Mouse (Mus musculus): ENCODE data around the gene Fermt3. TPM values are rescaled to one million over a fixed set of nuclear protein-coding genes. Genes with fewer than 3 reads are reported as not detected.
"Not testable (repeated sequence)": the region's sequence is repeated elsewhere in the genome, so short reads cannot be mapped to it uniquely, and the experiment has no call there.

Gene Fermt3
- total and polyA plus RNA-seq, 3 experiments = 5.2 to 9.0 (median 7.8) TPM

- H3K27ac ChIP-seq = peak overlapping the region; percentile 95
- peaks cover 10% of the 10 kb centered on the region for H3K4me1 ChIP-seq (ENCODE audit: control insufficient read depth, insufficient read depth, low read length)
- peak in 1 of 2 experiments; percentile 50 for DNase-seq
- H3K79me2 ChIP-seq (replicated peaks; ENCODE audit: control insufficient read depth, insufficient read depth, low read length) = no peaks in the 10 kb centered on the region
- TF ChIP-seq EP300 (IDR thresholded peaks at IDR 0.05; ENCODE audit: insufficient read depth, low read depth, low read length) (no peak), POLR2A (IDR thresholded peaks at IDR 0.05; ENCODE audit: insufficient read depth, low read depth, low read length) (no peak), CTCF (IDR thresholded peaks at IDR 0.05) (no peak)
- H3K27me3 ChIP-seq (ENCODE audit: control insufficient read depth, insufficient read depth, low read length) = no peaks in the 10 kb centered on the region
- peak overlapping the region; percentile 89 for H3K4me3 ChIP-seq
- H3K36me3 ChIP-seq (ENCODE audit: control insufficient read depth, insufficient read depth, low read length) = no peaks in the 10 kb centered on the region
- 38% methylated on average over 20 of the region's 21 CpGs for WGBS
- H3K9ac ChIP-seq (ENCODE audit: low read depth, low read length) = peak overlapping the region; percentile 63
- intact Hi-C loops (cut with DNase I) = loop anchor here (5.0 kb wide), 1 partner anchor 42 kb away; the partner anchor contains the start of gene Stip1
These were observed 23.8 kb downstream of the Fermt3 start for GRCm38 (mm10) chr19:6995255-6995991.

DNA sequence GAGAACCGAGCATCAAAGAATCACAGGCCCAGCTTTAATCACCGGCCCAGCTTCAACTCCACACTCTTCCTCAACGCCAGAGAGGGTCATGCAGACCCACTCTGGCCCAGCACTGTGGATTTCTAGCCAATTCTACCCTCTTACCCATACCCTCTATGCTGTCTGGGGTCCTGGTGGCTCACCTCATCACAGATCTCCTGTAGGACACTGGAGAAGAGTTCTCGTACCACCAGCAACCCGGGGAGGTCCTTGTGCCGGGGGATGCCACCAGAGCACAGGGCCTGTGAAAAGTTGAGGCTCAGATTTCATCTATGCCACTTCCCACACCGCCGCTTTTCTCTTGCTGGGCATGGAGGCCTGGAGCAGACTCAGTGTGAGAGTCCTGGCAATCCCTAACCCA, 24.8 kb downstream of the Fermt3 start:
- H3K79me2 ChIP-seq (replicated peaks; ENCODE audit: control insufficient read depth, insufficient read depth, low read length) = no peaks in the 10 kb centered on the region
- H3K9ac ChIP-seq (ENCODE audit: low read depth, low read length) = no peak overlapping the region
- no peak overlapping the region for H3K27ac ChIP-seq
- intact Hi-C loops (cut with DNase I) = no loop called here
- H3K36me3 ChIP-seq (ENCODE audit: control insufficient read depth, insufficient read depth, low read length) = no peaks in the 10 kb centered on the region
- peak in 1 of 2 experiments; percentile 1 for DNase-seq
- TF ChIP-seq POLR2A (IDR thresholded peaks at IDR 0.05; ENCODE audit: insufficient read depth, low read depth, low read length) = no peak
- TF ChIP-seq CTCF (IDR thresholded peaks at IDR 0.05) = no peak
- no peak for TF ChIP-seq EP300 (IDR thresholded peaks at IDR 0.05; ENCODE audit: insufficient read depth, low read depth, low read length)
- WGBS = 78% methylated on average over 8 of the region's 8 CpGs
- H3K4me3 ChIP-seq = no peak overlapping the region
- no peaks in the 10 kb centered on the region for H3K27me3 ChIP-seq (ENCODE audit: control insufficient read depth, insufficient read depth, low read length)
- H3K4me1 ChIP-seq (ENCODE audit: control insufficient read depth, insufficient read depth, low read length) = peaks cover 10% of the 10 kb centered on the region

DNA sequence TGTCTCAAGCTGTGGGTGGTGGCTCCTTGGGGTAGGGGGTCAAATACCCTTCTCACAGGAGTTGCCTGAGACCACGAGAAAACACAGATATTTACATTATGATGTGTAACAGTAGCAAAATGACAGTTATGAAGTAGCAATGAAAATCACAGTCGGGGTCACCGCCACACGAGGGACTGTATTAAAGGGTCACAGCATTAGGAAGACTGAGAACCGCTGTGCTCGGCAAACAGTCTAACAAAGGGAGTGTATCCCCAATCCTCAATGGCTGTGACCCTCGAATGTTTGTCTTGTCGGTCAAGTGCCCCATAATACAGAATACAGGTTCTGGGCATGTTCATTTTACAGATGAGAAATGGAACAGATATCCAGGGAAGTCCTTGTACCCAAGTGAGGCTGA, 25.3 kb downstream of the Fermt3 start:
- intact Hi-C loops (cut with DNase I) = no loop called here
- Histone ChIP-seq H3K27me3 (ENCODE audit: control insufficient read depth, insufficient read depth, low read length) (no peaks in the 10 kb centered on the region), H3K36me3 (ENCODE audit: control insufficient read depth, insufficient read depth, low read length) (no peaks in the 10 kb centered on the region), H3K9ac (ENCODE audit: low read depth, low read length) (no peak overlapping the region), H3K27ac (no peak overlapping the region), H3K4me3 (no peak overlapping the region), H3K4me1 (ENCODE audit: control insufficient read depth, insufficient read depth, low read length) (peaks cover 10% of the 10 kb centered on the region), H3K79me2 (replicated peaks; ENCODE audit: control insufficient read depth, insufficient read depth, low read length) (no peaks in the 10 kb centered on the region)
- TF ChIP-seq POLR2A (IDR thresholded peaks at IDR 0.05; ENCODE audit: insufficient read depth, low read depth, low read length) (no peak), CTCF (IDR thresholded peaks at IDR 0.05) (no peak), EP300 (IDR thresholded peaks at IDR 0.05; ENCODE audit: insufficient read depth, low read depth, low read length) (no peak)
- peak in 1 of 2 experiments; percentile 4 for DNase-seq
- WGBS = 86% methylated on average over 8 of the region's 8 CpGs

- H3K4me3 ChIP-seq = peak overlapping the region; percentile 87
- intact Hi-C loops (cut with DNase I) = no loop called here
- H3K9ac ChIP-seq (ENCODE audit: low read depth, low read length) = peak overlapping the region; percentile 22
- no peaks in the 10 kb centered on the region for H3K27me3 ChIP-seq (ENCODE audit: control insufficient read depth, insufficient read depth, low read length)
- WGBS = 60% methylated on average over 14 of the region's 14 CpGs
- peak overlapping the region; percentile 61 for H3K27ac ChIP-seq
- H3K36me3 ChIP-seq (ENCODE audit: control insufficient read depth, insufficient read depth, low read length) = no peaks in the 10 kb centered on the region
- H3K4me1 ChIP-seq (ENCODE audit: control insufficient read depth, insufficient read depth, low read length) = peaks cover 10% of the 10 kb centered on the region
- peak in 1 of 2 experiments; percentile 3 for DNase-seq
- no peaks in the 10 kb centered on the region for H3K79me2 ChIP-seq (replicated peaks; ENCODE audit: control insufficient read depth, insufficient read depth, low read length)
- TF ChIP-seq EP300 (IDR thresholded peaks at IDR 0.05; ENCODE audit: insufficient read depth, low read depth, low read length) (no peak), POLR2A (IDR thresholded peaks at IDR 0.05; ENCODE audit: insufficient read depth, low read depth, low read length) (no peak), CTCF (IDR thresholded peaks at IDR 0.05) (no peak)
These were observed 26.1 kb downstream of the Fermt3 start for GRCm38 (mm10) chr19:6993011-6993770.

DNA sequence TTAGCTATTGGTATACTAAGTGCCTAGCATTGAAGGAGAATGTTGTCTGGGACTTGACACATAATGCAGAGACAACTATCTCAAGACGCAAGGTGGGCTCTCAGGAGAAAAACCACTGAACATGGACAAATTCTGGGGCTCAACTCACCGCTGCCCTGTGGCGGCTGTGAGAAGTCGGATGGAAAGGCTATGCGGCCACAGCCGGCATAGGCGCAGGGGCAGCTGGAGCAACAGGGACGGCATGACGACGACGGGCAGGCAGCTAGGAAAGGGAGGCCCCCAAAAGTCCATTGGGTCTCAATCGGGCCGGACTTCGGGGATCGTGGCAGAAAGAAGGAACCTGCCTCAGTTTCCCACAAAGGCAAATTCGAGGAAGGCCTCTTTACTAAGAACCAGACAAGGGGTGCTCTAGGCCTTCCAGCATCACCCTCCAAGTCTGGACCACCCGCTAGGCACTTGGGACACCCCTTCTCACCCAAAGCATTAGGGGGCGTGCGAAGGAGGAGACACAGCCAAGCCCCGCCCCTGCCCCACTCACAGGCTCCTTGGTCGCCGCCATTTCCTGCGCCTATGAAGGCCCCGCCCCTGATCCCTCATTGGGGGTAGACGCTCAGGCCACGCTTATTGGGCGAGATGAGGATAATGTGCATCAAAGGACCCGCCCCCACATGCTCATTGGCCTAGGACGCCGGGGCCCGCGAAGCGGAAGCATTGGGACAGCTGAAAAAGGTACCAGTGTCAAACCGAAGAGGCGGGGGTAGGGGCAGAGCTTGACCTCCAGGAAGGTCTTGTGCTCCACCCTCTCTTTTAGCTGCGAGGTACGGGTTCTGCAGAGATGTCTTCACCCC, 27.0 kb downstream of the Fermt3 start, which contains the start of gene Dnajc4:
TSS of gene Dnajc4 (minus strand) at position 562 of the 848 bp plus-strand sequence.
- peak within 1 kb of the TSS; percentile 72 for H3K9ac ChIP-seq (ENCODE audit: low read depth, low read length)
- peak within 1 kb of the TSS; percentile 87 for H3K4me3 ChIP-seq
- no peaks in the 10 kb centered on the region for H3K27me3 ChIP-seq (ENCODE audit: control insufficient read depth, insufficient read depth, low read length)
- intact Hi-C loops (cut with DNase I) = no loop called here
- H3K36me3 ChIP-seq (ENCODE audit: control insufficient read depth, insufficient read depth, low read length) = no peaks in the 10 kb centered on the region
- 2% methylated on average over 37 of the region's 37 CpGs for WGBS
- H3K4me1 ChIP-seq (ENCODE audit: control insufficient read depth, insufficient read depth, low read length) = peaks cover 14% of the 10 kb centered on the region
- TF ChIP-seq CTCF (IDR thresholded peaks at IDR 0.05) (peak; percentile 43), POLR2A (IDR thresholded peaks at IDR 0.05; ENCODE audit: insufficient read depth, low read depth, low read length) (peak; percentile 74), EP300 (IDR thresholded peaks at IDR 0.05; ENCODE audit: insufficient read depth, low read depth, low read length) (peak; percentile 67; the same call in 1 of the 2 replicates)
- DNase-seq = peak; percentile 93 to 97
- no peaks in the 10 kb centered on the region for H3K79me2 ChIP-seq (replicated peaks; ENCODE audit: control insufficient read depth, insufficient read depth, low read length)
- peak within 1 kb of the TSS; percentile 75 for H3K27ac ChIP-seq

- H3K36me3 ChIP-seq (ENCODE audit: control insufficient read depth, insufficient read depth, low read length); H3K4me3 ChIP-seq; H3K9ac ChIP-seq (ENCODE audit: low read depth, low read length); H3K27me3 ChIP-seq (ENCODE audit: control insufficient read depth, insufficient read depth, low read length); H3K27ac ChIP-seq; H3K79me2 ChIP-seq (replicated peaks; ENCODE audit: control insufficient read depth, insufficient read depth, low read length): not testable (repeated sequence)
- DNase-seq = peak in 1 of 2 experiments; percentile 2
- H3K4me1 ChIP-seq (ENCODE audit: control insufficient read depth, insufficient read depth, low read length) = peaks cover 12% of the 10 kb centered on the region
- 92% methylated on average over 6 of the region's 6 CpGs for WGBS
- intact Hi-C loops (cut with DNase I) = loop anchor here (1.0 kb wide), 1 partner anchor 10 kb away; no protein-coding TSS in a partner anchor
These were observed 28.1 kb downstream of the Fermt3 start for GRCm38 (mm10) chr19:6991166-6991565.
